Mouse (Mus musculus) C3H10T1/2 (cell line): ENCODE data around the gene Pilra. TPM values are rescaled to one million over a fixed set of nuclear protein-coding genes. Genes with fewer than 3 reads are reported as not detected.

Source experiments
- polyA plus RNA-seq, 2 experiments: library from polyadenylated mRNA; unstranded; fragments of >200 nt; fragmentation: generic; extraction: Trizol; gene quantifications; one replicate each; pipeline ENCODE4 v1.2.1; 2012; ENCODE audit warnings: missing spikeins in 2 of 2

Gene Pilra
- polyA plus RNA-seq, result not detected

DNA sequence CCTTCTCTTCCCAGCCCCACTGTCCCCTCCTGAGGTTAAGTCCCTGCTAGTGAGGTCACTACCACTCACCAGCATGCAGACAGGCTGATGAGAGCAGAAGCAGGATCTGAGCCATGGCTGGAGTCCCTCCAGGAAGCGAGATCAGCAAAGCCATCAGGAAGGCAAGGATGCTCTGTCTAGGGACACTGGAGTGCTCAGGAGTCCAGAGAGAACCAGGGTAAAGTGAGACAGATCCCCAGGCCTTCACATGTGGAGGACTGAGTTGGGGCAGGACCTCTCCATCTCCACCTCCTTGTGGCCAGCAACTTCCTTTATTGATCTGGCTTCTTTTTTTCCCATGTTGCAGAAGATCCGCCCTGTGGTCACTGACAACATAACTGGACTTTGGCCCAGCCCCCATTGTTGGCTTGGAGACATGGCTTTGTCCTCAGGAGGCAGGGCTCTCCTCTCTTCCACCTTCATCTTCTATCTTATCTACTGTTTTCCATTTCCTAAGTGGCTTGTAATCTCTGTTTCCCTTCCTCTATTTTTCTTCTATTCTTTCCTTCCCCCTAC lies at the start of gene Pilra:
TSS of gene Pilra (minus strand) at position 316 of the 555 bp plus-strand sequence.

DNA sequence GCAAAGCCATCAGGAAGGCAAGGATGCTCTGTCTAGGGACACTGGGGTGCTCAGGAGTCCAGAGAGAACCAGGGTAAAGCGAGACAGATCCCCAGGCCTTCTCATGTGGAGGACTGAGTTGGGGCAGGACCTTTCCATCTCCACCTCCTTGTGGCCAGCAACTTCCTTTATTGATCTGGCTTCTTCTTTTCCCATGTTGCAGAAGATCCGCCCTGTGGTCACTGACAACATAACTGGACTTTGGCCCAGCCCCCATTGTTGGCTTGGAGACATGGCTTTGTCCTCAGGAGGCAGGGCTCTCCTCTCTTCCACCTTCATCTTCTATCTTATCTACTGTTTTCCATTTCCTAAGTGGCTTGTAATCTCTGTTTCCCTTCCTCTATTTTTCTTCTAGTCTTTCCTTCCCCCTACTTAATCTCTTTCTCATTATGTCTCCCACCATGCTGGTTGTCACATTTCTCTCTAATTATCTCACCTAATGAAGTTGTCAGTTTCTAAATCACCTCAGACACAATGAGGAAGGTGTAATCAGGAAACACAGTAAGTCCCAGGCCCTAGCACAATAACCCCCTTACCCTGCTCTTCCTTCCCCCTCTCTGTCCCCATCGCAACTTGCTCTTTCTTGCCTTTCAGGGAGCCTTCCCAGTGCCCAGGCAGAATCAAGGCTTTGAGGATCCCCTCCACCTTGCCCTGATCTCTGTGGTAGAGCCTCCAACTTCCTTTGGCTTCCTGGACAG lies 35.7 kb upstream of the Pilra start, which contains the start of gene Pilrb2:
TSS of gene Pilrb2 (minus strand) at position 172 of the 737 bp plus-strand sequence.

GRCm38 (mm10) chr5:137857960-137858710 lies 22.1 kb upstream of the Pilra start, which contains the start of gene Pilrb1:
Gene Pilrb1 (minus strand): TSS chr5:137858106.

DNA sequence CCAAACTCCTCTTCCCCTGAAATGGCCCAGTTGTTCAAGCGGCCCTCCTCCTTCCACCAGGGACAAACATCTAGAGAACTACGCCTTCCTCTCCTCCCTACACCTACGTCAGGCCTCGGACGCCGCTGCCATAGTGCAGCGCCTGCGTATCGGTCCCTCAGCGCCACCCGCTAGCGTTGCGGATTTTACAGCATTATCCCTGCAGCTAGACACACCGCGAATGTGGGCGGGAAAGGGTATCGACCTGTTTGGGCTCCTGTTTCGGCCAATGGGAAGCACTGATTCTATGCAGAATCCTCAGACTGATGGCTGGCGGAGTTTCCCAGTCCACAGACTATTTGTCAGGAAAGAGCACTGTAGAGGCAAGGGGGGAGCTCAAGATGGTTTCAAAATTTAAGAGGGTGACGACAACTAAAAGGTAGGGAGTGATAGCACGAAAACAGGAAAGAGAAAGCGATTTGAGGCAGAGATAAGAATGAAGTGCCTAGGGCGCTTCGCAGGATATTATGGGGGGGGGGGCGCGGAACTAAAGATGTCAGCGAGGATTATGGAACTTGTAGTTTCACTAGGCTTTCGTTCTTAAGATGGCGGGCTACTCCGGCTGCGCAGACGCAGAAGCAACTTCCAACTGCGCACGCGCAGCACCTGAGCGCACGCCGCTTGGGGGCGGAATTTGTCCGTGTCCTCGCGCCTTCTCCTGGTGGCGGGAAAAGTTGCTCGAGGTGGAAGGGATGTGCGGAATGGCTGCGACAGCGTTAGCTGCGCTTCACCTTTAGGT lies 48.7 kb downstream of the Pilra start, which contains the start of the genes Mepce and Zcwpw1:
TSS of gene Mepce (minus strand) at position 505 of the 778 bp plus-strand sequence.
TSS of gene Zcwpw1 (plus strand) at position 648 of the 778 bp plus-strand sequence.

DNA sequence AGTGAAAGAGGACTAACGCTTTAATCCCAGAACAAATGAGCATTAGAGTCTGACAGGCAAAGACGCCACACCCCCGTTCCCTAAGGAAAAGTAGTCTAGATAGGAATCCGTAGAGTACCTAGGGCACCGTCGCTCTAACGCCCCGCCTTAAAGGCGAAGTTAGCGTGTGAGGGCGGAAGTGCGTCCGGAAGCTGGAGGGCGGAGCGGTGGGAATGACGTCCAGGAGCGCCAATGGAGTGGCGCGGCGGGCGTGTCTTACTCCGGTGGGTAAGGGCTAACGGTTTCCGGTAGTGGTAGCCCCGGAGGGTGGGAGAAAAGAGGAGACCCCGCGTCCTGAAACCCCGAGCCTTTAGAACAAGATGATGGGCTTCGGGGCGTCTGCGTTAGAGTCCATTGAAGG lies 57.4 kb downstream of the Pilra start, which contains the start of gene Ppp1r35:
TSS of gene Ppp1r35 (plus strand) at position 215 of the 400 bp plus-strand sequence.

Other genes with a start within 250 kb of the Pilra start
- gene Mospd3, start 235.2 kb downstream of the Pilra start, polyA plus RNA-seq, result 100 to 1,000 TPM in 1 of 2 experiments, 10 to 100 TPM in 1; 60.1 to 124 TPM
- gene Pcolce, start 222.5 kb downstream of the Pilra start, polyA plus RNA-seq, result 1,000 to 10,000 TPM; 1,118 to 1,655 TPM
- under 1 TPM; 0.23 to 0.85 TPM for gene Fbxo24, start 207.3 kb downstream of the Pilra start, polyA plus RNA-seq
- gene Lrch4, start 207.2 kb downstream of the Pilra start, polyA plus RNA-seq, result 10 to 100 TPM; 14.3 to 16.6 TPM
- gene Gm20605, start 207.1 kb downstream of the Pilra start, polyA plus RNA-seq, result 1 to 10 TPM; 1.4 to 6.0 TPM
- gene Sap25, start 194.9 kb downstream of the Pilra start, polyA plus RNA-seq, result 1 to 10 TPM; 1.8 to 9.1 TPM
- gene Irs3, start 190.6 kb downstream of the Pilra start, polyA plus RNA-seq, result under 1 TPM; 0.02 to 0.06 TPM
- 10 to 100 TPM in 1 of 2 experiments, 1 to 10 TPM in 1; 6.6 to 11.1 TPM for gene Agfg2, start 151.6 kb downstream of the Pilra start, polyA plus RNA-seq
- 1 to 10 TPM; 1.7 to 6.6 TPM for gene Nyap1, start 94.7 kb downstream of the Pilra start, polyA plus RNA-seq
- 10 to 100 TPM; 42.1 to 98.9 TPM for gene Tsc22d4, start 90.6 kb downstream of the Pilra start, polyA plus RNA-seq
- 10 to 100 TPM; 32.9 to 38.5 TPM for gene Ppp1r35, start 57.4 kb downstream of the Pilra start, polyA plus RNA-seq
- 10 to 100 TPM; 34.7 to 57.8 TPM for gene Mepce, start 48.6 kb downstream of the Pilra start, polyA plus RNA-seq
- gene Zcwpw1, start 48.5 kb downstream of the Pilra start, polyA plus RNA-seq, result 1 to 10 TPM in 1 of 2 experiments, under 1 TPM in 1; 0.36 to 7.1 TPM
- under 1 TPM in 1 of 2 experiments, not detected in 1; 0.15 TPM for gene Pilrb1, start 21.8 kb upstream of the Pilra start, polyA plus RNA-seq
- under 1 TPM in 1 of 2 experiments, not detected in 1; 0.04 TPM for gene Pilrb2, start 35.5 kb upstream of the Pilra start, polyA plus RNA-seq
- gene Cyp3a13, start 85.3 kb upstream of the Pilra start, polyA plus RNA-seq, result not detected
- under 1 TPM in 1 of 2 experiments, not detected in 1; 0.01 TPM for gene Gjc3, start 126.8 kb upstream of the Pilra start, polyA plus RNA-seq
- not detected for gene Azgp1, start 145.2 kb upstream of the Pilra start, polyA plus RNA-seq
- gene Smok3a, start 185.0 kb upstream of the Pilra start, polyA plus RNA-seq, result not detected
- gene Smok3b, start 185.1 kb upstream of the Pilra start, polyA plus RNA-seq, result not detected
- gene Smok3c, start 216.9 kb upstream of the Pilra start, polyA plus RNA-seq, result not detected
- gene Zkscan1, start 248.8 kb upstream of the Pilra start, polyA plus RNA-seq, result 1 to 10 TPM in 1 of 2 experiments, under 1 TPM in 1; 0.23 to 4.5 TPM